Mouse (Mus musculus): ENCODE measurements at regions not wholly inside any gene's neighbourhood (a gene's known extent, or its start where the extent isn't known, plus 50 kb on each side); places are given as distances from the start of the nearest gene placed in this dataset.

GRCm38 (mm10) chr13:59220156-59220555 lies 364.9 kb downstream of the Agtpbp1 start:
- Histone ChIP-seq H3K27ac (ENCODE audit: insufficient read depth, low read length) (no peak overlapping the region), H3K27me3 (ENCODE audit: control insufficient read depth, insufficient read depth, low read length, poor library complexity, severe bottlenecking) (no peaks in the 10 kb centered on the region)
- no peak for TF ChIP-seq EP300 (IDR thresholded peaks at IDR 0.05; ENCODE audit: insufficient read depth, low read depth, low read length)
- peak; percentile 62 for TF ChIP-seq CTCF (IDR thresholded peaks at IDR 0.05; ENCODE audit: low read depth, low read length)
- no peak for TF ChIP-seq POLR2A (IDR thresholded peaks at IDR 0.05; ENCODE audit: insufficient read depth, low read length)

GRCm38 (mm10) chr13:59216686-59217298 lies 368.2 kb downstream of the Agtpbp1 start:
- no peaks in the 10 kb centered on the region for H3K4me1 ChIP-seq (ENCODE audit: control insufficient read depth, insufficient read depth, low read length)
- no peak overlapping the region for H3K27ac ChIP-seq (ENCODE audit: insufficient read depth, low read length)
- TF ChIP-seq POLR2A (IDR thresholded peaks at IDR 0.05; ENCODE audit: insufficient read depth, low read length) (no peak), CTCF (IDR thresholded peaks at IDR 0.05; ENCODE audit: low read depth, low read length) (no peak), EP300 (IDR thresholded peaks at IDR 0.05; ENCODE audit: insufficient read depth, low read depth, low read length) (no peak)
- no peaks in the 10 kb centered on the region for H3K9me3 ChIP-seq (replicated peaks; ENCODE audit: control insufficient read depth, insufficient read depth, low read length, poor library complexity, severe bottlenecking)
- no peak overlapping the region for H3K9ac ChIP-seq (ENCODE audit: low read depth, poor library complexity, severe bottlenecking)
- no peaks in the 10 kb centered on the region for H3K27me3 ChIP-seq (ENCODE audit: control insufficient read depth, insufficient read depth, low read length, poor library complexity, severe bottlenecking)
- no peak overlapping the region for H3K4me3 ChIP-seq (ENCODE audit: low read depth, low read length)
- H3K36me3 ChIP-seq (ENCODE audit: control insufficient read depth, insufficient read depth, low read length, poor library complexity, severe bottlenecking) = no peaks in the 10 kb centered on the region

More at GRCm38 (mm10) chr13:59220156-59220555, 364.9 kb downstream of the Agtpbp1 start:
- H3K36me3 ChIP-seq (ENCODE audit: control insufficient read depth, insufficient read depth, low read length, poor library complexity, severe bottlenecking) = no peaks in the 10 kb centered on the region
- H3K4me3 ChIP-seq (ENCODE audit: low read depth, low read length) = no peak overlapping the region
- no peaks in the 10 kb centered on the region for H3K4me1 ChIP-seq (ENCODE audit: control insufficient read depth, insufficient read depth, low read length)
- no peak overlapping the region for H3K9ac ChIP-seq (ENCODE audit: low read depth, poor library complexity, severe bottlenecking)
- no peaks in the 10 kb centered on the region for H3K9me3 ChIP-seq (replicated peaks; ENCODE audit: control insufficient read depth, insufficient read depth, low read length, poor library complexity, severe bottlenecking)

GRCm38 (mm10) chr13:59212296-59212701 lies 372.7 kb downstream of the Agtpbp1 start:
- Histone ChIP-seq H3K4me1 (ENCODE audit: control insufficient read depth, insufficient read depth, low read length) (no peaks in the 10 kb centered on the region), H3K4me3 (ENCODE audit: low read depth, low read length) (no peak overlapping the region), H3K9me3 (replicated peaks; ENCODE audit: control insufficient read depth, insufficient read depth, low read length, poor library complexity, severe bottlenecking) (no peaks in the 10 kb centered on the region), H3K27me3 (ENCODE audit: control insufficient read depth, insufficient read depth, low read length, poor library complexity, severe bottlenecking) (no peaks in the 10 kb centered on the region), H3K27ac (ENCODE audit: insufficient read depth, low read length) (no peak overlapping the region), H3K9ac (ENCODE audit: low read depth, poor library complexity, severe bottlenecking) (no peak overlapping the region), H3K36me3 (ENCODE audit: control insufficient read depth, insufficient read depth, low read length, poor library complexity, severe bottlenecking) (no peaks in the 10 kb centered on the region)
- no peak for TF ChIP-seq EP300 (IDR thresholded peaks at IDR 0.05; ENCODE audit: insufficient read depth, low read depth, low read length)
- no peak for TF ChIP-seq CTCF (IDR thresholded peaks at IDR 0.05; ENCODE audit: low read depth, low read length)
- no peak for TF ChIP-seq POLR2A (IDR thresholded peaks at IDR 0.05; ENCODE audit: insufficient read depth, low read length)

- TF ChIP-seq EP300 (IDR thresholded peaks at IDR 0.05; ENCODE audit: insufficient read depth, low read depth, low read length) (no peak), POLR2A (IDR thresholded peaks at IDR 0.05; ENCODE audit: insufficient read depth, low read length) (no peak), CTCF (IDR thresholded peaks at IDR 0.05; ENCODE audit: low read depth, low read length) (peak; percentile 55)
- Histone ChIP-seq H3K9me3 (replicated peaks; ENCODE audit: control insufficient read depth, insufficient read depth, low read length, poor library complexity, severe bottlenecking) (no peaks in the 10 kb centered on the region), H3K27ac (ENCODE audit: insufficient read depth, low read length) (no peak overlapping the region), H3K36me3 (ENCODE audit: control insufficient read depth, insufficient read depth, low read length, poor library complexity, severe bottlenecking) (no peaks in the 10 kb centered on the region), H3K4me3 (ENCODE audit: low read depth, low read length) (no peak overlapping the region), H3K9ac (ENCODE audit: low read depth, poor library complexity, severe bottlenecking) (no peak overlapping the region), H3K4me1 (ENCODE audit: control insufficient read depth, insufficient read depth, low read length) (no peaks in the 10 kb centered on the region), H3K27me3 (ENCODE audit: control insufficient read depth, insufficient read depth, low read length, poor library complexity, severe bottlenecking) (no peaks in the 10 kb centered on the region)
These were observed 374.2 kb downstream of the Agtpbp1 start for GRCm38 (mm10) chr13:59210828-59211227.

- Histone ChIP-seq H3K27ac (ENCODE audit: insufficient read depth, low read length) (no peak overlapping the region), H3K4me1 (ENCODE audit: control insufficient read depth, insufficient read depth, low read length) (no peaks in the 10 kb centered on the region), H3K4me3 (ENCODE audit: low read depth, low read length) (no peak overlapping the region), H3K9ac (ENCODE audit: low read depth, poor library complexity, severe bottlenecking) (no peak overlapping the region), H3K9me3 (replicated peaks; ENCODE audit: control insufficient read depth, insufficient read depth, low read length, poor library complexity, severe bottlenecking) (no peaks in the 10 kb centered on the region), H3K27me3 (ENCODE audit: control insufficient read depth, insufficient read depth, low read length, poor library complexity, severe bottlenecking) (no peaks in the 10 kb centered on the region), H3K36me3 (ENCODE audit: control insufficient read depth, insufficient read depth, low read length, poor library complexity, severe bottlenecking) (no peaks in the 10 kb centered on the region)
- TF ChIP-seq POLR2A (IDR thresholded peaks at IDR 0.05; ENCODE audit: insufficient read depth, low read length) (no peak), EP300 (IDR thresholded peaks at IDR 0.05; ENCODE audit: insufficient read depth, low read depth, low read length) (no peak), CTCF (IDR thresholded peaks at IDR 0.05; ENCODE audit: low read depth, low read length) (no peak)
These were observed 378.8 kb downstream of the Agtpbp1 start for GRCm38 (mm10) chr13:59206186-59206585.

GRCm38 (mm10) chr13:59204506-59204905 lies 380.5 kb downstream of the Agtpbp1 start:
- Histone ChIP-seq H3K36me3 (ENCODE audit: control insufficient read depth, insufficient read depth, low read length, poor library complexity, severe bottlenecking) (no peaks in the 10 kb centered on the region), H3K9me3 (replicated peaks; ENCODE audit: control insufficient read depth, insufficient read depth, low read length, poor library complexity, severe bottlenecking) (no peaks in the 10 kb centered on the region), H3K4me3 (ENCODE audit: low read depth, low read length) (no peak overlapping the region), H3K27me3 (ENCODE audit: control insufficient read depth, insufficient read depth, low read length, poor library complexity, severe bottlenecking) (no peaks in the 10 kb centered on the region), H3K27ac (ENCODE audit: insufficient read depth, low read length) (no peak overlapping the region), H3K4me1 (ENCODE audit: control insufficient read depth, insufficient read depth, low read length) (no peaks in the 10 kb centered on the region), H3K9ac (ENCODE audit: low read depth, poor library complexity, severe bottlenecking) (no peak overlapping the region)
- TF ChIP-seq CTCF (IDR thresholded peaks at IDR 0.05; ENCODE audit: low read depth, low read length) = no peak
- no peak for TF ChIP-seq EP300 (IDR thresholded peaks at IDR 0.05; ENCODE audit: insufficient read depth, low read depth, low read length)
- TF ChIP-seq POLR2A (IDR thresholded peaks at IDR 0.05; ENCODE audit: insufficient read depth, low read length) = no peak
